Mouse (Mus musculus) gastrocnemius, postnatal 4 days (tissue): ENCODE measurements at regions not wholly inside any gene's neighbourhood (a gene's known extent, or its start where the extent isn't known, plus 50 kb on each side); places are given as distances from the start of the nearest gene placed in this dataset.

Source experiments
- DNase-seq, 2 experiments: peaks; one replicate each; pipeline ENCODE4 v3.0.0; 2021 to 2022; ENCODE audit warnings: low spot score in 2 of 2, mixed read lengths in 2 of 2

DNA sequence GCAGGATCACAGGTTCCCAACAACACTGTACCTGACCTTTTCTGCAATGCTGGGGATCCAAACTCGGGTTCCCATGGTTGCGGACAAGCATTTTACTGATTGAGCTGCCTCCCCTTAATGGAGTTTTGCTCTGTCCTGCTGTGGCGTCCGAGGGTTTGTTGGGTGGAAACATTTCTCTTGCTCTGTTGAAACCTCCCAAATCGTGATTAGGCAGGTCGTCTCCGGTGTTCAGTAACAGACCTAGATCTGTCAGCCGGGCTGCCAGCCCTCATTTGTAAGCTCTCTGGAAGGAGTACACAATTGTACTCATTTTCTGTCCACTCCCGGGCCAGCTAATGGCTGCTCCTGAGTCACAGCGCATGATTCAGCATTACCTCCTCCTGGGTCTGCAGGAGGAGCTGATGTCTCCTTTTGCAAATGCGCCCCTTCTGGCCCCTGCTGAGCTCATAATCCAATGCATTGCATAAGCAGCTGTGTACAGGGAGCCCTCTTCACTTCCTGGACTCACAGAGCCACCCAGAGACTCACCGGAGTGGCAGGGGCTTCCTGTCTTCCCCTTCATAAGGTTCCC, 49.8 kb upstream of the Sipa1l2 start:
- DNase-seq = peak in 1 of 2 experiments; percentile 35
